Mouse (Mus musculus) hindbrain, embryonic 15.5 days (tissue): ENCODE data around the gene Gm20481. TPM values are rescaled to one million over a fixed set of nuclear protein-coding genes. Genes with fewer than 3 reads are reported as not detected.
A peak's percentile ranks its signal among the peaks of the same experiment; 100 is the strongest.
"Not testable (repeated sequence)": the region's sequence is repeated elsewhere in the genome, so short reads cannot be mapped to it uniquely, and the experiment has no call there.

Source experiments
- ATAC-seq: fragments of 200-750 bp; cut with Nextera tagmentation; 2 replicates; pipeline ENCODE4 v1.8.0; 2017; ENCODE audit warnings: low read depth, moderate number of reproducible peaks, moderate TSS enrichment; ENCODE audit not compliant: low FRiP score
- H3K27ac ChIP-seq: fragments of 300-500 bp; sonication (generic); replicated peaks from 2 replicates; pipeline ENCODE4 v1.5.1; 2015; ENCODE audit warnings: mild to moderate bottlenecking, inconsistent platforms
- H3K27me3 ChIP-seq: fragments of 300-500 bp; sonication (generic); 2 replicates; pipeline ENCODE4 v1.6.1; 2015; ENCODE audit warnings: control low read depth, inconsistent platforms
- H3K36me3 ChIP-seq: fragments of 300-500 bp; sonication (generic); 2 replicates; pipeline ENCODE4 v1.6.1; 2015; ENCODE audit warnings: control low read depth, inconsistent platforms
- H3K4me1 ChIP-seq: fragments of 300-500 bp; sonication (generic); replicated peaks from 2 replicates; pipeline ENCODE4 v1.6.1; 2015; ENCODE audit warnings: control low read depth, inconsistent platforms
- H3K4me2 ChIP-seq: fragments of 300-500 bp; sonication (generic); 2 replicates; pipeline ENCODE4 v1.6.1; 2015; ENCODE audit warnings: moderate library complexity, mild to moderate bottlenecking, inconsistent platforms
- H3K4me3 ChIP-seq: fragments of 300-500 bp; sonication (generic); 2 replicates; pipeline ENCODE4 v1.5.1; 2015; ENCODE audit warnings: mild to moderate bottlenecking, inconsistent platforms
- H3K9ac ChIP-seq: fragments of 300-500 bp; sonication (generic); 2 replicates; pipeline ENCODE4 v1.6.1; 2015; ENCODE audit warnings: inconsistent platforms
- H3K9me3 ChIP-seq: fragments of 300-500 bp; sonication (generic); 2 replicates; pipeline ENCODE4 v1.6.1; 2016; ENCODE audit warnings: control low read depth, inconsistent platforms
- WGBS: fragments of 180-500 bp; shearing (Covaris S2); methylation state at CpG from one replicate; pipeline ENCODE4 v1.1.7; 2015; 5-methylcytosine and 5-hydroxymethylcytosine counted together
- polyA plus RNA-seq: library from polyadenylated mRNA; unstranded; fragments of >200 nt; fragmentation: Nextera tagmentation; extraction: Ambion mirVana; gene quantifications from 2 replicates; pipeline ENCODE4 v1.2.1, GENCODE M21; 2015

Gene Gm20481
- polyA plus RNA-seq, 1 experiment from 2014 or later = not detected

- Histone ChIP-seq H3K9ac (peak overlapping the region; percentile 88), H3K27me3 (no peaks in the 10 kb centered on the region), H3K4me2 (peak overlapping the region; percentile 91), H3K9me3 (no peaks in the 10 kb centered on the region), H3K4me1 (peaks cover 25% of the 10 kb centered on the region), H3K4me3 (peak overlapping the region; percentile 76), H3K36me3 (peaks cover 14% of the 10 kb centered on the region), H3K27ac (peak overlapping the region; percentile 98)
- no peak; the same call in 1 of the 2 replicates for ATAC-seq
- WGBS = under 1% methylated on average over 15 of the region's 15 CpGs
Observed at GRCm38 (mm10) chr17:34982328-34982727, 12.6 kb downstream of the Gm20481 start.

- Histone ChIP-seq H3K36me3 (peaks cover 14% of the 10 kb centered on the region), H3K4me2 (no peak overlapping the region), H3K27ac (no peak overlapping the region), H3K4me1 (peaks cover 25% of the 10 kb centered on the region), H3K9me3 (no peaks in the 10 kb centered on the region), H3K9ac (no peak overlapping the region), H3K4me3 (no peak overlapping the region), H3K27me3 (no peaks in the 10 kb centered on the region)
- WGBS = 80% methylated on average over 2 of the region's 2 CpGs
- no peak for ATAC-seq
Observed at GRCm38 (mm10) chr17:34984218-34984617, 14.5 kb downstream of the Gm20481 start.

- ATAC-seq = no peak
- H3K9ac ChIP-seq = no peak overlapping the region
- H3K27ac ChIP-seq = no peak overlapping the region
- H3K4me3 ChIP-seq = no peak overlapping the region
- no peaks in the 10 kb centered on the region for H3K27me3 ChIP-seq
- no peaks in the 10 kb centered on the region for H3K36me3 ChIP-seq
- no peak overlapping the region for H3K4me2 ChIP-seq
- H3K9me3 ChIP-seq = no peaks in the 10 kb centered on the region
- H3K4me1 ChIP-seq = peaks cover 2% of the 10 kb centered on the region
Observed at GRCm38 (mm10) chr17:34994751-34995150, 25.0 kb downstream of the Gm20481 start.

- not testable (repeated sequence) for H3K9me3 ChIP-seq
- 94% methylated on average over 4 of the region's 4 CpGs for WGBS
Observed at GRCm38 (mm10) chr17:34995192-34995591, 25.5 kb downstream of the Gm20481 start.

GRCm38 (mm10) chr17:34995927-34996326, 26.2 kb downstream of the Gm20481 start:
- WGBS = 93% methylated on average over 4 of the region's 4 CpGs
- ATAC-seq = not testable (repeated sequence)

More at GRCm38 (mm10) chr17:34995192-34995591, 25.5 kb downstream of the Gm20481 start:
- H3K4me3 ChIP-seq, H3K4me1 ChIP-seq, H3K36me3 ChIP-seq, H3K9ac ChIP-seq, H3K27ac ChIP-seq, H3K27me3 ChIP-seq, ATAC-seq, H3K4me2 ChIP-seq: not testable (repeated sequence)

GRCm38 (mm10) chr17:34996411-34997141, 26.9 kb downstream of the Gm20481 start:
- 90% methylated on average over 13 of the region's 14 CpGs for WGBS
- ATAC-seq = no peak
- no peak overlapping the region for H3K4me3 ChIP-seq
- peaks cover 9% of the 10 kb centered on the region for H3K4me1 ChIP-seq
- H3K9me3 ChIP-seq = no peaks in the 10 kb centered on the region
- no peak overlapping the region for H3K9ac ChIP-seq
- H3K27me3 ChIP-seq = no peaks in the 10 kb centered on the region
- no peak overlapping the region for H3K27ac ChIP-seq
- no peaks in the 10 kb centered on the region for H3K36me3 ChIP-seq
- no peak overlapping the region for H3K4me2 ChIP-seq

More at GRCm38 (mm10) chr17:34995927-34996326, 26.2 kb downstream of the Gm20481 start:
- not testable (repeated sequence) for H3K9me3 ChIP-seq, H3K4me1 ChIP-seq, H3K4me3 ChIP-seq, H3K4me2 ChIP-seq, H3K27me3 ChIP-seq, H3K36me3 ChIP-seq, H3K9ac ChIP-seq, H3K27ac ChIP-seq

GRCm38 (mm10) chr17:34997142-34997483, 27.4 kb downstream of the Gm20481 start:
- Histone ChIP-seq H3K4me1 (peaks cover 14% of the 10 kb centered on the region), H3K27me3 (no peaks in the 10 kb centered on the region), H3K4me2 (no peak overlapping the region), H3K9me3 (no peaks in the 10 kb centered on the region), H3K4me3 (no peak overlapping the region), H3K9ac (no peak overlapping the region), H3K36me3 (no peaks in the 10 kb centered on the region), H3K27ac (no peak overlapping the region)
- WGBS = 90% methylated on average over 5 of the region's 5 CpGs
- no peak for ATAC-seq

- no peak overlapping the region for H3K4me3 ChIP-seq
- no peaks in the 10 kb centered on the region for H3K27me3 ChIP-seq
- H3K36me3 ChIP-seq = no peaks in the 10 kb centered on the region
- no peak for ATAC-seq
- no peak overlapping the region for H3K27ac ChIP-seq
- H3K4me2 ChIP-seq = 0 out of 2 replicates have a peak overlapping the region, but pooled peaks have one; percentile 99
- WGBS = 93% methylated on average over 15 of the region's 15 CpGs
- peaks cover 29% of the 10 kb centered on the region for H3K4me1 ChIP-seq
- H3K9ac ChIP-seq = no peak overlapping the region
- no peaks in the 10 kb centered on the region for H3K9me3 ChIP-seq
Observed at GRCm38 (mm10) chr17:34998526-34999430, 29.1 kb downstream of the Gm20481 start.

GRCm38 (mm10) chr17:34999871-35000716, 30.4 kb downstream of the Gm20481 start:
- ATAC-seq, H3K9me3 ChIP-seq: not testable (repeated sequence)

GRCm38 (mm10) chr17:35000717-35001451, 31.2 kb downstream of the Gm20481 start, which contains the start of gene Vars:
Vars (plus strand) TSS chr17:35000987.
- peak within 1 kb of the TSS; percentile 99 for H3K4me2 ChIP-seq
- H3K4me1 ChIP-seq = peaks cover 29% of the 10 kb centered on the region
- H3K27me3 ChIP-seq = no peaks in the 10 kb centered on the region
- 1% methylated on average over 73 of the region's 83 CpGs for WGBS
- H3K9ac ChIP-seq = peak within 1 kb of the TSS; percentile 97
- H3K4me3 ChIP-seq = peak within 1 kb of the TSS; percentile 63
- peaks cover 11% of the 10 kb centered on the region for H3K36me3 ChIP-seq
- ATAC-seq = peak; percentile 93
- no peaks in the 10 kb centered on the region for H3K9me3 ChIP-seq
- H3K27ac ChIP-seq = peak within 1 kb of the TSS; percentile 96

More at GRCm38 (mm10) chr17:34999871-35000716, 30.4 kb downstream of the Gm20481 start:
- peak overlapping the region; percentile 97 for H3K9ac ChIP-seq
- peak overlapping the region; percentile 99 for H3K4me2 ChIP-seq
- peaks cover 29% of the 10 kb centered on the region for H3K4me1 ChIP-seq
- 22% methylated on average over 30 of the region's 32 CpGs for WGBS
- H3K27ac ChIP-seq = peak overlapping the region; percentile 96
- H3K4me3 ChIP-seq = peak overlapping the region; percentile 63
- H3K36me3 ChIP-seq, H3K27me3 ChIP-seq: not testable (repeated sequence)
